In genomic region chr11:103141101-103141943, GRCm38 (mm10) we compare ENCODE assay signal across 8 mouse cellular contexts. TPM values are rescaled to one million over a fixed set of nuclear protein-coding genes. Genes with fewer than 3 reads are reported as not detected.
DNase-seq lines count a peak whose midpoint lies in the region; ATAC-seq lines count a peak whose summit lies in the region.

No protein-coding gene starts in this region.

- no peak for ATAC-seq in forebrain, embryonic 11.5 days (replicated peaks; ENCODE audit: low FRiP score)
- no peak for ATAC-seq in embryonic facial prominence, embryonic 12.5 days (ENCODE audit: insufficient number of reproducible peaks, insufficient read depth, low FRiP score, low TSS enrichment)
- peak; percentile 58 for ATAC-seq in heart, embryonic 15.5 days (replicated peaks; ENCODE audit: insufficient number of reproducible peaks, insufficient read depth, low FRiP score, low read depth)

- DNase-seq in forebrain, embryonic 10.5 days (ENCODE audit: extremely low spot score, low spot score) = no peak
- no peak for DNase-seq in forebrain, embryonic 11.5 days (ENCODE audit: low spot score)
- peak; percentile 78 to 91 for DNase-seq in kidney, postnatal 25 days
- peak; percentile 77 to 90 for DNase-seq in lung, postnatal 4 days
- peak; percentile 41 for DNase-seq in urinary bladder, postnatal 25 days (ENCODE audit: low spot score)
- DNase-seq in thymus, postnatal 10 days (ENCODE audit: low spot score in 2 of 2) = no peak

- 35% methylated on average over 11 of the region's 11 CpGs for WGBS in forebrain, embryonic 10.5 days
- WGBS in forebrain, embryonic 11.5 days = 38% methylated on average over 10 of the region's 11 CpGs
- 22% methylated on average over 11 of the region's 11 CpGs for WGBS in embryonic facial prominence, embryonic 12.5 days
- WGBS in heart, embryonic 15.5 days = 29% methylated on average over 11 of the region's 11 CpGs

- H3K4me1 ChIP-seq in forebrain, embryonic 10.5 days = peaks cover 43% of the 10 kb centered on the region
- peaks cover 6% of the 10 kb centered on the region; the same call in 1 of the 2 replicates for H3K4me1 ChIP-seq in forebrain, embryonic 11.5 days (replicated peaks; ENCODE audit: control insufficient read depth, insufficient read depth, low read length)
- peaks cover 35% of the 10 kb centered on the region for H3K4me1 ChIP-seq in embryonic facial prominence, embryonic 12.5 days
- peaks cover 39% of the 10 kb centered on the region for H3K4me1 ChIP-seq in heart, embryonic 15.5 days (replicated peaks)

- H3K4me2 ChIP-seq in forebrain, embryonic 11.5 days (ENCODE audit: low read depth, low read length, severe bottlenecking) = no peak overlapping the region
- no peak overlapping the region for H3K4me2 ChIP-seq in embryonic facial prominence, embryonic 12.5 days (replicated peaks)
- 0 out of 2 replicates have a peak overlapping the region, but pooled peaks have one; percentile 24 for H3K4me2 ChIP-seq in heart, embryonic 15.5 days

- H3K9me3 ChIP-seq in forebrain, embryonic 10.5 days = no peaks in the 10 kb centered on the region
- no peaks in the 10 kb centered on the region for H3K9me3 ChIP-seq in forebrain, embryonic 11.5 days (ENCODE audit: control insufficient read depth, low read length)
- H3K9me3 ChIP-seq in embryonic facial prominence, embryonic 12.5 days = no peaks in the 10 kb centered on the region
- H3K9me3 ChIP-seq in heart, embryonic 15.5 days (replicated peaks) = no peaks in the 10 kb centered on the region

- peak overlapping the region; percentile 80 for H3K27ac ChIP-seq in forebrain, embryonic 10.5 days
- H3K27ac ChIP-seq in forebrain, embryonic 11.5 days (ENCODE audit: low read depth, low read length) = no peak overlapping the region; the same call in 1 of the 2 replicates
- H3K27ac ChIP-seq in embryonic facial prominence, embryonic 12.5 days = peak overlapping the region; percentile 74
- peak overlapping the region; percentile 82 for H3K27ac ChIP-seq in heart, embryonic 15.5 days

- no peak overlapping the region for H3K4me3 ChIP-seq in forebrain, embryonic 10.5 days
- H3K4me3 ChIP-seq in forebrain, embryonic 11.5 days (ENCODE audit: low read depth, low read length) = no peak overlapping the region
- H3K4me3 ChIP-seq in embryonic facial prominence, embryonic 12.5 days = no peak overlapping the region
- no peak overlapping the region for H3K4me3 ChIP-seq in heart, embryonic 15.5 days

- no peaks in the 10 kb centered on the region for H3K27me3 ChIP-seq in forebrain, embryonic 10.5 days (ENCODE audit: poor library complexity, severe bottlenecking)
- no peaks in the 10 kb centered on the region for H3K27me3 ChIP-seq in forebrain, embryonic 11.5 days (ENCODE audit: control insufficient read depth, insufficient read depth, low read length)
- H3K27me3 ChIP-seq in embryonic facial prominence, embryonic 12.5 days = no peaks in the 10 kb centered on the region
- H3K27me3 ChIP-seq in heart, embryonic 15.5 days = no peaks in the 10 kb centered on the region

- H3K9ac ChIP-seq in forebrain, embryonic 11.5 days (ENCODE audit: low read length) = no peak overlapping the region; the same call in 1 of the 2 replicates
- no peak overlapping the region for H3K9ac ChIP-seq in embryonic facial prominence, embryonic 12.5 days
- H3K9ac ChIP-seq in heart, embryonic 15.5 days = no peak overlapping the region

- peaks cover 19% of the 10 kb centered on the region for H3K36me3 ChIP-seq in forebrain, embryonic 10.5 days (replicated peaks)
- H3K36me3 ChIP-seq in forebrain, embryonic 11.5 days (ENCODE audit: control insufficient read depth, insufficient read depth, low read length) = no peaks in the 10 kb centered on the region; the same call in 1 of the 2 replicates
- H3K36me3 ChIP-seq in embryonic facial prominence, embryonic 12.5 days = peaks cover 13% of the 10 kb centered on the region
- no peaks in the 10 kb centered on the region for H3K36me3 ChIP-seq in heart, embryonic 15.5 days

RNA-seq across cellular contexts. Expression of gene Hexim2, which starts 9.1 kb away (rescaled TPM):
- 7.2 and 7.6 TPM in 2 replicates for polyA plus RNA-seq in forebrain, embryonic 10.5 days (2016; fragmentation: Nextera tagmentation; extraction: Ambion mirVana)
- polyA plus RNA-seq in forebrain, embryonic 11.5 days (2014; fragmentation: Nextera tagmentation; extraction: Ambion mirVana) = 8.7 and 9.2 TPM in 2 replicates
- polyA plus RNA-seq in embryonic facial prominence, embryonic 12.5 days (2016; fragmentation: Nextera tagmentation; extraction: Ambion mirVana) = 13.5 and 13.8 TPM in 2 replicates
- polyA plus RNA-seq in heart, embryonic 15.5 days (2015; fragmentation: Nextera tagmentation; extraction: Ambion mirVana) = 5.5 and 6.4 TPM in 2 replicates

RNA-seq across cellular contexts. Expression of gene Hexim1, which starts 25.3 kb away (rescaled TPM):
- 1.8 and 2.0 TPM in 2 replicates for polyA plus RNA-seq in forebrain, embryonic 10.5 days (2016; fragmentation: Nextera tagmentation; extraction: Ambion mirVana)
- 3.9 and 4.6 TPM in 2 replicates for polyA plus RNA-seq in forebrain, embryonic 11.5 days (2014; fragmentation: Nextera tagmentation; extraction: Ambion mirVana)
- polyA plus RNA-seq in embryonic facial prominence, embryonic 12.5 days (2016; fragmentation: Nextera tagmentation; extraction: Ambion mirVana) = 4.0 and 4.2 TPM in 2 replicates
- polyA plus RNA-seq in heart, embryonic 15.5 days (2015; fragmentation: Nextera tagmentation; extraction: Ambion mirVana) = 2.6 and 3.0 TPM in 2 replicates

RNA-seq across cellular contexts. Expression of gene Fmnl1, which starts 29.6 kb away (rescaled TPM):
- polyA plus RNA-seq in forebrain, embryonic 10.5 days (2016; fragmentation: Nextera tagmentation; extraction: Ambion mirVana) = 0.47 and 0.81 TPM in 2 replicates
- 0.76 and 1.8 TPM in 2 replicates for polyA plus RNA-seq in forebrain, embryonic 11.5 days (2014; fragmentation: Nextera tagmentation; extraction: Ambion mirVana)
- polyA plus RNA-seq in embryonic facial prominence, embryonic 12.5 days (2016; fragmentation: Nextera tagmentation; extraction: Ambion mirVana) = 0.97 and 1.8 TPM in 2 replicates
- polyA plus RNA-seq in heart, embryonic 15.5 days (2015; fragmentation: Nextera tagmentation; extraction: Ambion mirVana) = 1.5 and 4.6 TPM in 2 replicates

RNA-seq across cellular contexts. Expression of gene Acbd4, which starts 39.8 kb away (rescaled TPM):
- 6.6 and 7.5 TPM in 2 replicates for polyA plus RNA-seq in forebrain, embryonic 10.5 days (2016; fragmentation: Nextera tagmentation; extraction: Ambion mirVana)
- 7.8 and 8.1 TPM in 2 replicates for polyA plus RNA-seq in forebrain, embryonic 11.5 days (2014; fragmentation: Nextera tagmentation; extraction: Ambion mirVana)
- polyA plus RNA-seq in embryonic facial prominence, embryonic 12.5 days (2016; fragmentation: Nextera tagmentation; extraction: Ambion mirVana) = 9.7 and 11.2 TPM in 2 replicates
- polyA plus RNA-seq in heart, embryonic 15.5 days (2015; fragmentation: Nextera tagmentation; extraction: Ambion mirVana) = 18.5 and 23.7 TPM in 2 replicates

RNA-seq across cellular contexts. Expression of gene Plcd3, which starts 39.9 kb away (rescaled TPM):
- 1.5 and 1.7 TPM in 2 replicates for polyA plus RNA-seq in forebrain, embryonic 10.5 days (2016; fragmentation: Nextera tagmentation; extraction: Ambion mirVana)
- 0.69 and 0.86 TPM in 2 replicates for polyA plus RNA-seq in forebrain, embryonic 11.5 days (2014; fragmentation: Nextera tagmentation; extraction: Ambion mirVana)
- polyA plus RNA-seq in embryonic facial prominence, embryonic 12.5 days (2016; fragmentation: Nextera tagmentation; extraction: Ambion mirVana) = 3.9 and 4.2 TPM in 2 replicates
- 11.0 and 11.8 TPM in 2 replicates for polyA plus RNA-seq in heart, embryonic 15.5 days (2015; fragmentation: Nextera tagmentation; extraction: Ambion mirVana)

Comparison
In these comparisons a context has a peak if more than half of its experiments do, and no peak if none do; other contexts are left out.
1. DNase-seq: peak in kidney, postnatal 25 days (2 of 2), lung, postnatal 4 days (2 of 2) and urinary bladder, postnatal 25 days (single experiment); none in forebrain, embryonic 10.5 days (single experiment), forebrain, embryonic 11.5 days (single experiment) and thymus, postnatal 10 days (0 of 2).